Mouse (Mus musculus): ENCODE results near the gene Mansc1. TPM values are rescaled to one million over a fixed set of nuclear protein-coding genes. Genes with fewer than 3 reads are reported as not detected.
A peak's percentile ranks its signal among the peaks of the same experiment; 100 is the strongest.

The Mansc1 gene
- total RNA-seq, 2 experiments from 2014 or later, result 9.9 to 10.0 TPM

- intact Hi-C loops (cut with DNase I), result no loop called here
- peak; percentile 93 to 96 for DNase-seq (ENCODE audit: low spot score in 2 of 2)
Observed at GRCm38 (mm10) chr6:134640485-134641475, 8.5 kb upstream of the Mansc1 start.

DNA sequence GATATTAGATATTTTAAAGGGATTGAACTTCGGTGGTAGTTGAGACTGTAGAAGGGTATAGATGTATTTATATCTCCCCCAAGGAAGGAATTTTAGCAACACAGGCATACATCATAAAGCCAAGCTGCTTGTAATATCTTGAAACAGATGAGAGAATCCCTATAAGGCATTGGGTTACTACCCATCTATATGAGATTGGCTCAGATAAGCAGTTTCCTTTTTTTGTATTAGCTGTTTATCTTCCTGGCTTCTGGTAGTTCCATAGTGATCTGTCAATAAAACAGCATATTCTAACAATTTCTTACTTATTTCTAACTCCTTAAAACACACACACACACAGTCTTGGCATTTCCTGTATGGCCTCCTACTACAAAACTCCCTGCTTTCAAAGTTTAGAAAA is 7.6 kb upstream of the Mansc1 start:
- intact Hi-C loops (cut with DNase I), result no loop called here
- no peak for DNase-seq (ENCODE audit: low spot score in 2 of 2)

DNA sequence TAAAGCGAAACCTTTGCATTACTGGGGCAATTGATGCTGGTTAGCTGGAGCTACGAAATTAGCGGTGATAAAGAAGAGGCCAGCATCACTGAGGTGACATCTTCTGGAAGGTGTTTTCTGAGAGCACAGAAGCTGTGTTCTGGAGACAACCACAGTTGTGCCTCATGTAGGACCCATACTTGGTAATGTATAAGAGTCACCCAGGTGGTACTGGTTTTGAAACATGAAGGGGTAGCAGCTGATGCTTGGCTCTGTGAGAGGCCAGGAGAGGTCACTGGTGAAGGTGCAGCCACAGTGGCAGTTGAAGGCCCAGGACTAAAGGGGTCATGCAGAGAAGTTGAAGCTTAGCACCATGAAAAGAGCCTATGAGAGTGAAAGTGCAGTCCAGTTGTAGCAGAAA is 6.9 kb upstream of the Mansc1 start, which contains the start of gene Borcs5:
Gene Borcs5, plus strand, starts transcription at position 301 of the 400 bp plus-strand sequence.
- no peak for DNase-seq (ENCODE audit: low spot score in 2 of 2)
- intact Hi-C loops (cut with DNase I), result no loop called here

- intact Hi-C loops (cut with DNase I), result no loop called here
Observed at GRCm38 (mm10) chr6:134636476-134636875, 4.2 kb upstream of the Mansc1 start.

GRCm38 (mm10) chr6:134633553-134633952 is 1.3 kb upstream of the Mansc1 start:
- no peak for DNase-seq (ENCODE audit: low spot score in 2 of 2)
- intact Hi-C loops (cut with DNase I), result no loop called here

More at GRCm38 (mm10) chr6:134636476-134636875, 4.2 kb upstream of the Mansc1 start:
- no peak for DNase-seq (ENCODE audit: low spot score in 2 of 2)

DNA sequence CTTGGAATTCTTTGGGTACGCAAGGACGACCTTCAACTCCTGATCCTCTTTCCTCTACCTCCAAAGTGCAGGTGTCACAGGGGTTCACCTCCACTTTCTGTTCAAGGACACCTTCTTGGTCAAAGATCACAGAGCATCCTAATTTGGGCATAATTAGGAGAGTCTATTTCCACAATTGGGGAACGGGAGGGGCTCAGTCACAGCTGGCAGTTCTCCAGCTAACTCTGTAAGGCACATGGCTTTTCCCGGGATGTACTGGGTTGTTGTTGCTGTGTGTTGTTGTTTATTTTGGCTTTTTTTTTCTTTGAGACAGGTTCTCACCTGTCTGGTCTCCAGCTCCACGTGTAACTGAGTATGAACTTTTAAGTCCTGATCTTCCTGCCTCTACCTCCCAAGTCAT is 468 bp upstream of the Mansc1 start:
- intact Hi-C loops (cut with DNase I), result no loop called here
- no peak for DNase-seq (ENCODE audit: low spot score in 2 of 2)

DNA sequence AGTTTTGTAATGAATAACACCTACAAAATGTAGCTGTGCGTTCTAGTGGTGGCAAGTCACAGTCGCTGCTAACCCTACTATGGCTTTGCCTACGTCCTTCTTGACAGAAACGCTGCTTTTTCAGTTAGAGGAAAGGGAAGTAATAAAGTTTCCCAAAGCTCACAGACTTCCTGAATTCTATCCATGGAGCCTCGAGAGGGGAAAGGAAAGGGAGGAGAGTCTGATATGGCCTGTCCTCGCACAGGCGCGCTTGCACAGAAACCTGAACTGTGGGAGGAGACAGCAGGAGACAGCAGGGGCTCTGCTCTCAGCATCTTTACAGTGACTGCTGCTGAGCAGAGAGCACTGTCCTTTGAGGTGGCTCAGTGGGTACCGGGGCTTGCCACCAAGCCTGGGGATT is 1.8 kb downstream of the Mansc1 start:
- no peak for DNase-seq (ENCODE audit: low spot score in 2 of 2)
- intact Hi-C loops (cut with DNase I), result no loop called here

DNA sequence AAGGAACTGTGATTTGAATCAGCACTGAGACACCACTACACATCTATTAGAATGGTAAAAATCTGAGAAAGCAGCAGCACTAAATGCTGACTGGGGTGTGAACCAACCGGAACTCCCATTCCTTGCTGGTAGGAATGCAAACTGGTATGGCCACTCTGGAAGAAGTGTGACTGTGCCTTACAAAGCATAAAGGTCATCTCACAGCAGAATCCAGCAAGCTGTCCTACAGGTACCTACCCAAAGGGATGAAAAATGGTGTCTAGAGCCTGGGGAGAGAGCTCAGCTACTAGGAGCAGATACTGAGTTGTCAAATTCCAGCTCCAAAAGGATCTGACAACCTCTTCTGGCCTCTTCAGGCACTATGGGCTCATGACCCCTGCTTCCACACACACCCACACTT is 5.7 kb downstream of the Mansc1 start:
- DNase-seq (ENCODE audit: low spot score in 2 of 2), result no peak
- intact Hi-C loops (cut with DNase I), result no loop called here

DNA sequence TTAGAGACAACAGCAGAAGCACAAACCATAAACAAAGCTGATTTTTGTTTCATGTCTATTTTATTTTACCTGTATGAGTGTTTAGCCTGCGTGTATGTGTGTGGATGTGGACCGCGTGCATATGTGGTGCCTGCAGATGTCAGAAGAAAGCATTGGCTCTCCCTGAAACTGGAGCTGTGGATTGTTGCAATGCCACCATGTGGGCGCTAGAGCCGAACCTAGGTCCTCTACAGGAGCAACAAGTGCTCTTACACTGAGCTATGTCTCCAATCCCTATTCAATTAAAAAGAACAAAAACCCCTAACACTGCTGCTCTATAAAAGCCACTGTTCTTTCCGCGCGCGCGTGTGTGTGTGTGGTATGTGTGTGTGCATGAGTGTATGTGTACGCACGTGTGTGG is 6.9 kb downstream of the Mansc1 start:
- intact Hi-C loops (cut with DNase I), result no loop called here

GRCm38 (mm10) chr6:134621552-134621949 is 10.7 kb downstream of the Mansc1 start:
- DNase-seq (ENCODE audit: low spot score in 2 of 2), result peak; percentile 35 to 74
- intact Hi-C loops (cut with DNase I), result no loop called here

More for the DNA sequence above, 6.9 kb downstream of the Mansc1 start:
- no peak for DNase-seq (ENCODE audit: low spot score in 2 of 2)

- peak; percentile 62 to 80 for DNase-seq (ENCODE audit: low spot score in 2 of 2)
- intact Hi-C loops (cut with DNase I), result no loop called here
Observed at GRCm38 (mm10) chr6:134620846-134621551, 11.3 kb downstream of the Mansc1 start.

DNA sequence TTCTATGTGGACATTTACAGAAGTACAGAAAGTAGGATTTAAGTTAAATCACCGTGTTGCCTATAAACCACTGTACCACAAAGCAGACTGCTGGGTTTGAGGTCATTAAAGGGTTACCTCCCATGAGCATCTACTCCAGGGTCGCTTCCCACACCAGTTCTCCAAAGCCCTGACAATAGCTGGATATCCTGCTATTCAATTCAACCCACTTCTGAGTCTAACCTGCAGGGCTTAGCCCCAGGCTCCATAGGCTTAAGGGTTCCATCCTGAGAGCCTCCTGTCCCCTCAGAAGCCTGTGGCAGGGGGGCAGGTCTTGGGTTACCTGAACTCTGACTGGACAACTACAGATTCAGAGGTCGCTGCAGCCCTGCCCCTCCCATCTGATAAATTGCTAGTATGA is 12.2 kb downstream of the Mansc1 start:
- intact Hi-C loops (cut with DNase I), result no loop called here
- no peak for DNase-seq (ENCODE audit: low spot score in 2 of 2)

- no peak for DNase-seq (ENCODE audit: low spot score in 2 of 2)
- intact Hi-C loops (cut with DNase I), result loop anchor here (10.0 kb wide), 1 partner anchor 653 kb away; no protein-coding TSS in a partner anchor
Observed at GRCm38 (mm10) chr6:134617589-134617988, 14.7 kb downstream of the Mansc1 start.

DNA sequence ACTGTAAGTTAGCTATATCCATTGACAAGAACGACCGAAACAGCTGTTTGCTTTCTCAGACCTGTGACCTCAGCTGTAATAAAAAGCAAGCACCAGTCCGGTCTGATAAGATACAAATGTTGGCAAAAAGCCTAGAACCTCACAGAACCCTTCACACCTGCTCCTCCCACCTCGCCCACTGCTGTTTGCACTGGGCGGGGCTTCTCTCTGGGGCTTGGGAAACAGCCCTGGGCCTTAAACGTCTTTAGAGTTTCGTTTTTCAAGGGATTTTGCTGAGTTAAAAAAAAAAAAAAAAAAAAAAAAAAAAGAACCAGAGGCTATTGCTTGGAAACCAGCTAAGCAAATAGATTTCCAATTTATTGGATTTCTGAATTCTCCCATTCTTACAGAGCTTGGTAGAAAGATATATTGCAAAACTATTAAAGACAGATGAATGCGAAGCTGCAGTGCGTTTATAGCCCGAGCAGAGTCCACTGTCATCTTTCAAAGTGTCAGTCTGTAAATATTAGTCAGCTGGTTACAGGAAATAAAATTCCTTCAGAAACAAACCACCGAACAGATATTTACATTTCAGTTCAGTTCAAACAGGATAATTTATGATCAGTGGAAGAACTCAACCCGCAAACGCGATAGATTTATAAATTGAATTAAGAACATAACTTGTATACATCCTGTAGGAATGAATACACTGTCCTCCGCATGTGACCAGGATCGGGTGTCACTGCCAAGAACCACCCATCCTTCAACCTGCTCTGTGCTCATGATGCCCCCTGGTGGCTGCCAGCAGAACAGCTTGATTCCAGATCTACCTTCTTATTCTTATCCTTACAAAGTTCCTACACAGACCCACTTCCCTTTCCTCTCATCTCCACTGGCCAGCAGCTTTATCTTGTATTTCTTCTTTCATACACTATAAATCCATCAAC is 17.3 kb downstream of the Mansc1 start:
- peak; percentile 84 to 92 for DNase-seq (ENCODE audit: low spot score in 2 of 2)
- intact Hi-C loops (cut with DNase I), result loop anchor here (1.0 to 10.0 kb wide), 2 partner anchors 190 to 650 kb away; no protein-coding TSS in a partner anchor

DNA sequence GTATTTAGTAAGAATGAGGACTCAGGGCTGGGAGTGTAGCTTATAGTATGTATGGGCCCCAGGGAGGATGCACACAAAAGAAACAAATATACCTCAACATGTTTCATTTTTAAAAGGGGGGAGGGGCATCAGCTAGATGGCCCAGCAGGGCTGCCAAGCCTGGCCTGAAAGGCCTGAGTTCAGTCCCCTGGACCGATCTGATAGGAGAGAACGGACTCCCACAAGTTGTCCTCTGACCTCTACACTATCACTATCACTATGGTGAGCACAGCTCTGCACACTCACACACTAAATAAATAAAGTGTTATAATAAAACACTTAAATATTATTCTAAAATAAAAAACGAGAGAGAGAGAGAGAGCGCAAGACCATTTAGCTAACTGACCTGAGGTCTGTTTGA is 18.0 kb downstream of the Mansc1 start:
- DNase-seq (ENCODE audit: low spot score in 2 of 2), result no peak
- intact Hi-C loops (cut with DNase I), result loop anchor here (10.0 kb wide), 1 partner anchor 650 kb away; no protein-coding TSS in a partner anchor

- no peak for DNase-seq (ENCODE audit: low spot score in 2 of 2)
- intact Hi-C loops (cut with DNase I), result loop anchor here (10.0 kb wide), 1 partner anchor 647 kb away; no protein-coding TSS in a partner anchor
Observed at GRCm38 (mm10) chr6:134611896-134612295, 20.4 kb downstream of the Mansc1 start.

GRCm38 (mm10) chr6:134610380-134610779 is 21.9 kb downstream of the Mansc1 start:
- peak in 1 of 2 experiments; percentile 61 for DNase-seq (ENCODE audit: low spot score in 2 of 2)
- intact Hi-C loops (cut with DNase I), result loop anchor here (10.0 kb wide), 1 partner anchor 646 kb away; no protein-coding TSS in a partner anchor

GRCm38 (mm10) chr6:134606949-134607746 is 25.1 kb downstream of the Mansc1 start:
- intact Hi-C loops (cut with DNase I), result loop anchor here (2.0 to 5.0 kb wide), 3 partner anchors 40 to 182 kb away; partner anchors contain the start of gene Lrp6
- DNase-seq (ENCODE audit: low spot score in 2 of 2), result peak; percentile 40 to 55

All from left cerebral cortex, postnatal 25 days (tissue).